Mouse (Mus musculus) olfactory bulb, adult 2 months (tissue): ENCODE results near the gene Odf4. TPM values are rescaled to one million over a fixed set of nuclear protein-coding genes. Genes with fewer than 3 reads are reported as not detected.

Source experiments
- H3K27ac ChIP-seq: fragments of 200-500 bp; 2 replicates; pipeline ENCODE4 v1.5.1; 2012; ENCODE audit warnings: low read depth, low read length; ENCODE audit not compliant: insufficient read depth
- H3K4me1 ChIP-seq: fragments of 200-500 bp; 2 replicates; pipeline ENCODE4 v1.6.1; 2012; ENCODE audit warnings: low read length; ENCODE audit not compliant: control insufficient read depth, insufficient read depth
- H3K4me3 ChIP-seq: fragments of 200-500 bp; 2 replicates; pipeline ENCODE4 v1.5.1; 2012; ENCODE audit warnings: mild to moderate bottlenecking, low read depth, low read length, moderate library complexity; ENCODE audit not compliant: insufficient read depth
- POLR2A ChIP-seq: fragments of 200-500 bp; IDR thresholded peaks from 2 replicates; pipeline ENCODE4 v1.6.1; 2012; ENCODE audit warnings: mild to moderate bottlenecking, low read depth, low read length, moderate library complexity; ENCODE audit not compliant: insufficient read depth
- WGBS: fragments of 180-500 bp; shearing (Covaris S2); methylation state at CpG from one replicate; pipeline ENCODE4 v1.1.7; 2018; 5-methylcytosine and 5-hydroxymethylcytosine counted together
- polyA plus RNA-seq: library from polyadenylated mRNA; stranded (reverse); fragments of >200 nt; gene quantifications from 2 replicates; pipeline ENCODE4 v1.2.4, GENCODE M21; 2012; ENCODE audit warnings: low replicate concordance; ENCODE audit not compliant: missing spikeins, insufficient read depth, insufficient read length

The Odf4 gene
- polyA plus RNA-seq, 1 experiment: not detected

DNA sequence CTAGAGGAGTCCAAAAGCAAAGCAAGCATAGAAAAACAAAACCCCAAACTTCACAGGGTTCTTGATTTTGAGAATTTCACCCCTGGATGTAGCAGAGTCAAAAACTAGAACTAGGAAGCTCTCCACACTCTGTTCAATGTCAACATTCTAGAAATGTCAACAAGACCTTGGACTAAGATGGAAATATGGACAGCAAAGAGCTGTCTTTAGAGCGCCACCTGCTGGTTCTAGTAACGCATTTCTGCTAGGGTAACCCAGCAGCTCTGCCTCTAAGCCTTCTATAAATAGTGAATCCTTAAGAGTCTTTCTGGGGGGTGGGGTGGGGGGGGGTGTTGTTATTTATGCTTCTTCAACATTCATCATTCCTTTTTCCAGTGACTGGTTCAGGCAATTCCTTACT is 52.0 kb downstream of the Odf4 start:
- H3K4me3 ChIP-seq: no peak overlapping the region
- WGBS: 2% methylated on average over 2 of the region's 2 CpGs
- H3K4me1 ChIP-seq: no peaks in the 10 kb centered on the region
- H3K27ac ChIP-seq: no peak overlapping the region
- no peak for TF ChIP-seq POLR2A

Other genes with a start within 250 kb of the Odf4 start
- gene Myh10, start 235.5 kb downstream of the Odf4 start, polyA plus RNA-seq: not detected in 2 replicates
- gene Ndel1, start 55.2 kb downstream of the Odf4 start, polyA plus RNA-seq: not detected in 2 replicates
- not detected in 2 replicates for gene Rnf222, start 38.5 kb downstream of the Odf4 start, polyA plus RNA-seq
- 1,027 and 1,979 TPM in 2 replicates for gene Rpl26, start 25.5 kb downstream of the Odf4 start, polyA plus RNA-seq
- gene Arhgef15, start 30.4 kb upstream of the Odf4 start, polyA plus RNA-seq: not detected in 2 replicates
- gene Slc25a35, start 41.0 kb upstream of the Odf4 start, polyA plus RNA-seq: not detected in 2 replicates
- not detected in 2 replicates for gene Rangrf, start 48.1 kb upstream of the Odf4 start, polyA plus RNA-seq
- gene Pfas, start 81.4 kb upstream of the Odf4 start, polyA plus RNA-seq: not detected in 2 replicates
- not detected in 2 replicates for gene Ctc1, start 88.8 kb upstream of the Odf4 start, polyA plus RNA-seq
- gene Aurkb, start 118.6 kb upstream of the Odf4 start, polyA plus RNA-seq: not detected in 2 replicates
- gene Borcs6, start 132.6 kb upstream of the Odf4 start, polyA plus RNA-seq: not detected in 2 replicates
- not detected in 2 replicates for gene Tmem107, start 143.7 kb upstream of the Odf4 start, polyA plus RNA-seq
- gene Vamp2, start 161.4 kb upstream of the Odf4 start, polyA plus RNA-seq: 348 and 768 TPM in 2 replicates
- not detected in 2 replicates for gene Per1, start 168.1 kb upstream of the Odf4 start, polyA plus RNA-seq
- not detected in 2 replicates for gene Hes7, start 193.3 kb upstream of the Odf4 start, polyA plus RNA-seq
- not detected in 2 replicates for gene 9130213A22Rik, start 195.5 kb upstream of the Odf4 start, polyA plus RNA-seq
- not detected in 2 replicates for gene Aloxe3, start 198.8 kb upstream of the Odf4 start, polyA plus RNA-seq
- gene Alox12b, start 229.9 kb upstream of the Odf4 start, polyA plus RNA-seq: not detected in 2 replicates